Comparison of ENCODE assay signal across 8 mouse cellular contexts in genomic region chr1:45502241-45502741, GRCm38 (mm10). TPM values are rescaled to one million over a fixed set of nuclear protein-coding genes. Genes with fewer than 3 reads are reported as not detected.
DNase-seq lines count a peak whose midpoint lies in the region; ATAC-seq and TF ChIP-seq lines count a peak whose summit lies in the region.

No protein-coding gene starts in this region.

- H3K4me2 ChIP-seq in embryonic facial prominence, embryonic 14.5 days (ENCODE audit: low read depth, low read length), result peak overlapping the region; percentile 45
- H3K4me2 ChIP-seq in hindbrain, embryonic 11.5 days (replicated peaks; ENCODE audit: low read depth, low read length), result peak overlapping the region; percentile 22
- peak overlapping the region; percentile 18; the same call in 1 of the 2 replicates for H3K4me2 ChIP-seq in liver, embryonic 15.5 days

- H3K36me3 ChIP-seq in kidney, adult 2 months (ENCODE audit: control insufficient read depth, insufficient read depth, low read length), result no peaks in the 10 kb centered on the region
- H3K36me3 ChIP-seq in embryonic facial prominence, embryonic 14.5 days (ENCODE audit: control insufficient read depth, insufficient read depth, low read length), result 0 out of 2 replicates have a peak, but pooled peaks cover 12% of the 10 kb centered on the region
- no peaks in the 10 kb centered on the region for H3K36me3 ChIP-seq in hindbrain, embryonic 11.5 days (ENCODE audit: control insufficient read depth, insufficient read depth, low read length)
- no peaks in the 10 kb centered on the region for H3K36me3 ChIP-seq in liver, embryonic 15.5 days (replicated peaks)

- ATAC-seq in embryonic facial prominence, embryonic 14.5 days (ENCODE audit: low read depth), result peak; percentile 79
- ATAC-seq in hindbrain, embryonic 11.5 days (ENCODE audit: low FRiP score), result 0 out of 2 replicates have a peak, but pooled peaks have one; percentile 56
- ATAC-seq in liver, embryonic 15.5 days (ENCODE audit: insufficient read depth), result no peak

- peak overlapping the region; percentile 63 for H3K4me3 ChIP-seq in kidney, adult 2 months (ENCODE audit: insufficient read depth, low read depth, low read length)
- peak overlapping the region; percentile 46 for H3K4me3 ChIP-seq in embryonic facial prominence, embryonic 14.5 days (ENCODE audit: low read depth, low read length)
- peak overlapping the region; percentile 22 for H3K4me3 ChIP-seq in hindbrain, embryonic 11.5 days (ENCODE audit: low read depth, low read length)
- H3K4me3 ChIP-seq in liver, embryonic 15.5 days (replicated peaks), result peak overlapping the region; percentile 20
- peak overlapping the region; percentile 7; the same call in 1 of the 2 replicates for H3K4me3 ChIP-seq in olfactory bulb, adult 2 months (ENCODE audit: insufficient read depth, low read depth, low read length)

- H3K4me1 ChIP-seq in kidney, adult 2 months (ENCODE audit: control insufficient read depth, insufficient read depth, low read length), result no peaks in the 10 kb centered on the region
- 0 out of 2 replicates have a peak, but pooled peaks cover 5% of the 10 kb centered on the region for H3K4me1 ChIP-seq in embryonic facial prominence, embryonic 14.5 days (ENCODE audit: control insufficient read depth, insufficient read depth, low read length)
- H3K4me1 ChIP-seq in hindbrain, embryonic 11.5 days (replicated peaks; ENCODE audit: control insufficient read depth, insufficient read depth, low read length), result no peaks in the 10 kb centered on the region
- H3K4me1 ChIP-seq in liver, embryonic 15.5 days (replicated peaks), result no peaks in the 10 kb centered on the region
- H3K4me1 ChIP-seq in olfactory bulb, adult 2 months (ENCODE audit: control insufficient read depth, insufficient read depth, low read length), result no peaks in the 10 kb centered on the region

- no peak for TF ChIP-seq POLR2A in kidney, adult 2 months (IDR thresholded peaks at IDR 0.05; ENCODE audit: low read depth, low read length)
- no peak for TF ChIP-seq POLR2A in olfactory bulb, adult 2 months (IDR thresholded peaks at IDR 0.05; ENCODE audit: insufficient read depth, low read depth, low read length)

- peak overlapping the region; percentile 71; the same call in 1 of the 2 replicates for H3K27ac ChIP-seq in kidney, adult 2 months (ENCODE audit: insufficient read depth, low read depth, low read length)
- peak overlapping the region; percentile 88 for H3K27ac ChIP-seq in embryonic facial prominence, embryonic 14.5 days (replicated peaks; ENCODE audit: low read depth, low read length)
- H3K27ac ChIP-seq in hindbrain, embryonic 11.5 days (ENCODE audit: low read depth, low read length), result no peak overlapping the region
- no peak overlapping the region for H3K27ac ChIP-seq in liver, embryonic 15.5 days (replicated peaks)
- H3K27ac ChIP-seq in olfactory bulb, adult 2 months (ENCODE audit: insufficient read depth, low read depth, low read length), result no peak overlapping the region

- H3K9me3 ChIP-seq in embryonic facial prominence, embryonic 14.5 days (ENCODE audit: control insufficient read depth, low read length), result no peaks in the 10 kb centered on the region
- H3K9me3 ChIP-seq in hindbrain, embryonic 11.5 days (ENCODE audit: control insufficient read depth, low read length), result no peaks in the 10 kb centered on the region
- no peaks in the 10 kb centered on the region for H3K9me3 ChIP-seq in liver, embryonic 15.5 days (replicated peaks)

- DNase-seq in kidney, adult 2 months, result peak; percentile 24
- no peak for DNase-seq in kidney, adult 9 months
- peak; percentile 83 for DNase-seq in embryonic facial prominence, embryonic 14.5 days (ENCODE audit: low spot score)
- DNase-seq in hindbrain, embryonic 11.5 days (ENCODE audit: low spot score), result peak; percentile 57
- DNase-seq in frontal cortex, postnatal 14 days (ENCODE audit: low spot score in 2 of 2), result no peak
- DNase-seq in thymus, postnatal 0 days (ENCODE audit: low spot score), result no peak

- no peaks in the 10 kb centered on the region for H3K27me3 ChIP-seq in kidney, adult 2 months (replicated peaks; ENCODE audit: control insufficient read depth, insufficient read depth, low read length)
- no peaks in the 10 kb centered on the region for H3K27me3 ChIP-seq in embryonic facial prominence, embryonic 14.5 days (replicated peaks; ENCODE audit: control insufficient read depth, insufficient read depth, low read length)
- H3K27me3 ChIP-seq in hindbrain, embryonic 11.5 days (ENCODE audit: control insufficient read depth, insufficient read depth, low read length), result no peaks in the 10 kb centered on the region
- peaks cover 12% of the 10 kb centered on the region for H3K27me3 ChIP-seq in liver, embryonic 15.5 days

- TF ChIP-seq CTCF in kidney, adult 2 months (conservative IDR thresholded peaks at IDR 0.05; ENCODE audit: insufficient read depth, insufficient read length, low read depth, low read length), result no peak
- TF ChIP-seq CTCF in olfactory bulb, adult 2 months (IDR thresholded peaks at IDR 0.05; ENCODE audit: insufficient read depth, low read depth, low read length), result no peak

- peak overlapping the region; percentile 66 for H3K9ac ChIP-seq in embryonic facial prominence, embryonic 14.5 days (ENCODE audit: low read depth, low read length)
- H3K9ac ChIP-seq in hindbrain, embryonic 11.5 days (ENCODE audit: low read depth, low read length), result peak overlapping the region; percentile 16
- H3K9ac ChIP-seq in liver, embryonic 15.5 days, result no peak overlapping the region

- WGBS in kidney, adult 2 months, result 12% methylated on average over 11 of the region's 11 CpGs
- 2% methylated on average over 11 of the region's 11 CpGs for WGBS in embryonic facial prominence, embryonic 14.5 days
- WGBS in hindbrain, embryonic 11.5 days, result 15% methylated on average over 11 of the region's 11 CpGs
- WGBS in liver, embryonic 15.5 days (ENCODE audit: insufficient replicate concordance), result 6% methylated on average over 11 of the region's 11 CpGs
- 3% methylated on average over 11 of the region's 11 CpGs for WGBS in olfactory bulb, adult 2 months

RNA-seq across cellular contexts. Expression of gene Col5a2, which starts 0.8 kb away (rescaled TPM):
- 6.0 and 6.3 TPM in 2 replicates for polyA plus RNA-seq in kidney, adult 2 months (2012; rRNA removed)
- 213 and 231 TPM in 2 replicates for polyA plus RNA-seq in embryonic facial prominence, embryonic 14.5 days (2014; fragmentation: Nextera tagmentation; extraction: Ambion mirVana)
- 20.8 and 21.8 TPM in 2 replicates for polyA plus RNA-seq in hindbrain, embryonic 11.5 days (2014; fragmentation: Nextera tagmentation; extraction: Ambion mirVana)
- 6.6 and 6.8 TPM in 2 replicates for polyA plus RNA-seq in liver, embryonic 15.5 days (2015; fragmentation: Nextera tagmentation; extraction: Ambion mirVana)
- not detected in 2 replicates for polyA plus RNA-seq in olfactory bulb, adult 2 months (2012; ENCODE audit: insufficient read depth, insufficient read length, low replicate concordance, missing spikeins)
- 6.7 and 7.6 TPM in 2 replicates for polyA plus RNA-seq in thymus, postnatal 0 days (2015; fragmentation: Nextera tagmentation; extraction: Ambion mirVana)

Comparison
In these comparisons a context has a peak if more than half of its experiments do, and no peak if none do; other contexts are left out.
1. DNase-seq: peak in kidney, adult 2 months (single experiment), embryonic facial prominence, embryonic 14.5 days (single experiment) and hindbrain, embryonic 11.5 days (single experiment); none in kidney, adult 9 months (single experiment), frontal cortex, postnatal 14 days (0 of 2) and thymus, postnatal 0 days (single experiment).
2. H3K27ac ChIP-seq: peak in kidney, adult 2 months (single experiment) and embryonic facial prominence, embryonic 14.5 days (single experiment); none in hindbrain, embryonic 11.5 days (single experiment), liver, embryonic 15.5 days (single experiment) and olfactory bulb, adult 2 months (single experiment).
3. H3K4me3 ChIP-seq: peak in every context shown above with its lines; median percentile 63 in kidney, adult 2 months; 46 in embryonic facial prominence, embryonic 14.5 days; 22 in hindbrain, embryonic 11.5 days; 20 in liver, embryonic 15.5 days; 7 in olfactory bulb, adult 2 months.
4. Peak in every context shown above with its lines, with median percentiles within 50 percentile points of each other: H3K4me2 ChIP-seq.